Mouse (Mus musculus): ENCODE results near the gene Txnip.
"Not testable (repeated sequence)": the region's sequence is repeated elsewhere in the genome, so short reads cannot be mapped to it uniquely, and the experiment has no call there.

Gene Txnip

DNA sequence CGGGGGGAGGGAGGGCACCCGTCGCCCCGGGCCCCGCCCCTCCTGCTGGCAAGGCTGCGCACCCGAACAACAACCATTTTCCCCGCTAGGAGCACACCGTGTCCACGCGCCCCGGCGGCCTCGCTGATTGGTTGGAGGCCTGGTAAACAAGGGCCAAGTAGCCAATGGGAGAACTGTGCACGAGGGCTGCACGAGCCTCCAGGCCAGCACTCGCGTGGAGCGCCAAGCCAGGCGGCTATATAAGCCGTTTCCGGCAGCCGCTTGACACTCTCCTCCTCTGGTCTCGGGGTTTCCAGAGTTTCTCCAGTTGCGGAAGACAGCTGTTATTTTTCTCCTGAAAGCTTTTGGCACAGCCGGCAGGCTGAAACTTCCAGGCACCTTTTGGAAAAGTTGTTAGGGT lies at the start of gene Txnip:
Gene Txnip, plus strand, starts transcription at position 264 of the 400 bp plus-strand sequence.
- DNase-seq (ENCODE audit: low spot score), result peak; percentile 99

DNA sequence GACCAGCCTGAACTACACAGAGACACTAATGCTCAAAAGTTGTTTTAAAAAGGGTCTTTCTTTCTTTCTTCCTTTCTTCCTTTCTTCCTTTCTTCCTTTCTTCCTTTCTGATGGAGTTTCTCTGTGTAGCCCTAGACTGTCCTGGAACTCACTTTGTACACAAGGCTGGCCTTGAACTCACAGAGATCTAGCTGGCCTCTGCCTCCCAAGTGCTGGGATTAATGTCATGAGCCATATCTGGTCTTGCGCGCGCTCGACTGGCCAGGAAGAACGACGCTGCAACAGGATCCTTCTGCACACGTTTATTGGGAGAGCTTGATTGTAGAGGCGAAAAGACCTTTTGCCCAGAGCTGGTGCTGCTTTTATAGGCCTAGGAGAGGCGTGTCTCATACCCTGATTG lies 49.8 kb upstream of the Txnip start:
- DNase-seq (ENCODE audit: low spot score), result not testable (repeated sequence)

- DNase-seq (ENCODE audit: low spot score), result no peak
Measured at GRCm38 (mm10) chr3:96520171-96520570, 37.6 kb upstream of the Txnip start.

GRCm38 (mm10) chr3:96522149-96522548 lies 35.6 kb upstream of the Txnip start:
- DNase-seq (ENCODE audit: low spot score), result no peak

DNA sequence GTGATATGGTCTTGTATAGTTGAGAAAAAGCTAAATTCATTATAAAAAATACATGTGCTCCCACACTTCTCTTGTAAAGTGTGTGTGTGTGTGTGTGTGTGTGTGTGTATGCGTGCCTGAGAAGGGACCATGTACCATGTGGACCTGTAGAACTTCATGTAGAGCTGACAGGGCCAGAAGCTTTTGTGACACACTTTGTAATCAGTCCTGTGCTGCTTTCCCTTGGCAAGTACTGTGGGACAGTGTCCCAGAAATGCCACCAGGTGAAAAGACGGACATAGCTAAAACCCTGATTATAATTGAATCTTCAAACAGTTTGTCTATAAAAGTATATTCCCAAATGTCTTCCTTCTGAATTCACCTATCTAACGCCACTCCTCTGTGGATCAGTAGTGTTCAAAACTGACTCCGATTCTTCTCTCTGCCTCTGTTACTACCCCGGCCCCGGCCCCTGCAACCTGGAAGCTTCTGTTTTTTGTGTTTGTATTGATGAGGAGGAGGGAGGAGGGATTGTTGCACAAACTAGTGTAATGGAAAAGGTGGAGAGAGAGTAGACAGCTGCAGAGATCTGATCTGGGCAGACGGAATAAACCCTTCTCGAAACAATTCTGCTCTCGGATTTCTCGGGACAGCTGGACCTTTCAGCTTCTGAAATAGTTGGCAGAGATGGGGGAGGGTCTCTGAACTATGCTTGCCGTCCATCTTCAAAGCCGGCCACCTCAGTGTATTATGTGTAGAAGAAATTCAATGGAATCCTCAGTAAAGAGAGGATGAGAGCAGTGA lies 33.5 kb upstream of the Txnip start:
- DNase-seq (ENCODE audit: low spot score), result no peak

GRCm38 (mm10) chr3:96524914-96525313 lies 32.8 kb upstream of the Txnip start, which contains the start of gene Hfe2:
Hfe2 (plus strand) TSS chr3:96525172.
- DNase-seq (ENCODE audit: low spot score), result no peak

DNA sequence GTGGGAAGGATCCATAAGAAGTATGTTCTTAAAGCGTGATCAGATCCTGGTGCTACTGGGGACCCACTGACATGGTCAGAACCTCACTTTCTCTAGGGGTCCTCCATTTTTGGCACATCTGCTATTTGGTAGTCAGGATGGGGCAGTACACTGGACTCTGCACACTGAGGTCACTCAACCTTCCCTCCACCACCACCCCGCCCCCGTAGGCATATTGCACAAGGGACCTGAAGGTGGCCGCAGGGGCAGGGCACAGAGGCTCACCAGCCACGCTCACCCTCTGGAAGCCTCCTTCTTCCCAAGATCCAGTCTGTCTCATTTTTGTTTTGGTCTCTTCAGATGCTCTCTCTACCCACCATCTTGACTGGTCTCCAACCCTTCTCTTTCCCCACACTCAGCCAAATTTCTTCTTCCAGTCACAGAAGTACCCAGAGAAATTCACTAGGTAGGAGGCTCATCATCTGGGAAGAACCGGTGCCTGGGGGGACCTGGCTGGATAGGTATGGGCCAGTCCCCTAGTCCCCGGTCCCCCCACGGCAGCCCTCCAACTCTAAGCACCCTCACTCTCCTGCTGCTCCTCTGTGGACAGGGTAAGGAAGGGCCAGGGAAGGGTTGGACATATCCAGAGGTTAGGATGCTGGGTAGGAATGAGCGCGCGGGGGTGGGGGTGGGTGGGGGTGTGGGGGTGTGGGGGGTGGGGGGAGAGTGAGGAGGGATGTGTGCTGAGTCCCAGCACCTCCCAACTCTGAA lies 31.6 kb upstream of the Txnip start:
- DNase-seq (ENCODE audit: low spot score), result no peak

- no peak for DNase-seq (ENCODE audit: low spot score)
Measured at GRCm38 (mm10) chr3:96526864-96527542, 30.8 kb upstream of the Txnip start.

DNA sequence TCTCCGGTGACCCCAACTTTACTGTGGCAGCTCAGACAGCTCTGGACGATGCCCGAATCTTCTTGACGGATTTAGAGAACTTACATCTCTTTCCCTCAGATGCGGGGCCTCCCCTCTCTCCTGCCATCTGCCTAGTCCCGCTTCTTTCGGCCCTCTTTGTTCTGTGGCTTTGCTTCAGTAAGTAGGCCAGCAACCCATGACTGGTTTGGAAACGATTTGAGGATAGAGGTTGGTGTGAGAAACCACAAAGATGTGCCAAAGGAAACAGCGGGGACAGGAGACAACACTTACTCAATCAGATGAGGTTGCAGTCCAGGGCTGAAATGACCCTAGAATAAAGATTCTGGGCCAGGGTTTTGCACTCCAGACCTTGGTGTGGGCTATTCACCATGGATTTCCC lies 29.3 kb upstream of the Txnip start:
- no peak for DNase-seq (ENCODE audit: low spot score)

DNA sequence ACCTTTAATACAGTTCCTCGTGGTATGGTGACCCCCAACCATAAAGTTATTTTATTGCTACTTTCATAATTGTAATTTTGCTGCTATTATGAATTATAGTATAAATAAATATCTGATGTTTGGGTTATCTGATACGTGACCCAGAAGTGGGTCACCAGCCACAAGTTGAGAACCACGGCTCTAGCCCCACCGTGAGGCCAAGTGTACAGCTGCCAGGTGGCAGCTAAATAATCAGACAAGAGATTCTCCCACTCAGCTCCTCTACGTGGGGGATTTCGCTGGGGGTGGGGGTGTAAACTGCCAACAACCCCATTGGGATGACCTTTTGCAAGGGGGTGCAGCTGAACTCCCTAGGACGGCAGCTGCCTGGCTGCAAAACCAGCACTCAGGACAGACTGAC lies 25.7 kb upstream of the Txnip start:
- no peak for DNase-seq (ENCODE audit: low spot score)

DNA sequence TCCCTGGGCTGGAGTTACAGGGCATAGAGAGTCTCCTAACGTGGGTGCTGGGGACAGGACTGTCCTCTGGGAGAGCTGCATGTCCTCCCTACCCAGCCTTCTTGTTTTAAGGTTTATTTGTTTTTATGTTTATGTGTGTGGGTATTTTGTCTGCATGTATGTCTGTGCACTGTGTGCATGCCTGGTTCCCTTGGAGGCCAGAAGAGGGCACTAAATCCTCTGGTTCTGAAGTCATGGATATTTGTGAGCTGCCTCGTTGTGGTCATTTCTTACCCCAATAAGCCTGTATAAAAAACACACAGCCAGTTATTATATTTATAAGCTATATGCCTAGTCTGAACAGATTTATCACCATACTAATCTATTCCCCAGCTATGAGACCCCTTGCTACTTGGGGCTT lies 23.5 kb upstream of the Txnip start:
- DNase-seq (ENCODE audit: low spot score), result no peak

GRCm38 (mm10) chr3:96539316-96539715 lies 18.4 kb upstream of the Txnip start:
- DNase-seq (ENCODE audit: low spot score), result no peak

- no peak for DNase-seq (ENCODE audit: low spot score)
Measured at GRCm38 (mm10) chr3:96540740-96541139, 17.0 kb upstream of the Txnip start.

- no peak for DNase-seq (ENCODE audit: low spot score)
Measured at GRCm38 (mm10) chr3:96541328-96542078, 16.3 kb upstream of the Txnip start.

DNA sequence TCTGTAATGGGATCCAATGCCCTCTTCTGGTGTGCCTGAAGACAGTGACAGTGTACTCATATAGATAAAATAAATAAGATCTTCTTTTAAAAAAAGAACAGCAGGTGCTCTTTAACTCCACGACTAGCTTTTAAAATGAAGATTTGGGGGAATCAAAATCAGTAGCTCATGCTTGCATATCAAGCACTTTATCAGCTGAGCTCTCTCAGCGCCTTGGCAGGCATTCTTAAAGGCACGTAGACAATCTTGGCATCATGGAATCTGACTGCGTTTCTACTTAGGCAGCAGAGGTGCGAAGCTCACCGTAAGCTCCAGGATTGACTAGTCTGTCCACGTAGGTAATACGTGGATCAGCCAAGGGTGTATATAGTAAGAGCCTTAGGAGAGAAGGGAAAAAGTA lies 15.2 kb upstream of the Txnip start:
- no peak for DNase-seq (ENCODE audit: low spot score)

DNA sequence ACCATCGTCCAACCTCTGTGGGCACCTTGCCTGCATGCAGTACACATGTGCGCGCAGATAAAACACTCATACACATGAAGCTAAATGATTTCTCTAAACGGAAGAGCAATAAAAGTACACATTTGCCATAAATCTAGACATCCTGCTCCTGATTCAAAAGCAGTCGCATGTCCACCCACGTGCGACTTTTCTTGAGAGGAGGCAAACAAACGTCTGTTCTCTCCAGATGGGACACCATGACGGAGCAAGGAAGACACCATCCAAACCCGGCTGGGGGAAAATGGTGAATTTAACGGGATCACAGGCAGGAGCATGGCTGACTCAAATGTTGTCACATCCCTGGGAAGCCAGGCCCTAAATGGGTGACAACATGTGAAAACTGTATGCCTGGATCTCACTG lies 14.4 kb upstream of the Txnip start:
- no peak for DNase-seq (ENCODE audit: low spot score)

DNA sequence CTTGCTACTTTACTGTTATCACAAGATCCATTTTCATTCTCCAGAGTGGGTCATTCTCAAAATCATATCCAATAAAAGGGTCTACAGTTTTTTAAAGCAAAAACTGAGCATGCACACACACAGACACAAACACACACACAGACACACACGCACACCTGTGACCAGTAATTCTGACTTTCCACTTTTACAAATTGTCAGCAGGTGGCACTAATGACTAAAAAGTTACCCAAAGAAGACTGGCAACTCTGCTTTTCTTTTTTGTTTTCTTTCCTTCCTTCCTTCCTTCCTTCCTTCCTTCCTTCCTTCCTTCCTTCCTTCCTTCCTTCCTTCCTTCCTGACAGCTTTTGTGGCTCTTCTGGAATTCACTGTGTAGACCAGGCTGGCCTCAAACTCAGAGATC lies 12.2 kb upstream of the Txnip start:
- no peak for DNase-seq (ENCODE audit: low spot score)

GRCm38 (mm10) chr3:96546880-96547279 lies 10.9 kb upstream of the Txnip start:
- no peak for DNase-seq (ENCODE audit: low spot score)

DNA sequence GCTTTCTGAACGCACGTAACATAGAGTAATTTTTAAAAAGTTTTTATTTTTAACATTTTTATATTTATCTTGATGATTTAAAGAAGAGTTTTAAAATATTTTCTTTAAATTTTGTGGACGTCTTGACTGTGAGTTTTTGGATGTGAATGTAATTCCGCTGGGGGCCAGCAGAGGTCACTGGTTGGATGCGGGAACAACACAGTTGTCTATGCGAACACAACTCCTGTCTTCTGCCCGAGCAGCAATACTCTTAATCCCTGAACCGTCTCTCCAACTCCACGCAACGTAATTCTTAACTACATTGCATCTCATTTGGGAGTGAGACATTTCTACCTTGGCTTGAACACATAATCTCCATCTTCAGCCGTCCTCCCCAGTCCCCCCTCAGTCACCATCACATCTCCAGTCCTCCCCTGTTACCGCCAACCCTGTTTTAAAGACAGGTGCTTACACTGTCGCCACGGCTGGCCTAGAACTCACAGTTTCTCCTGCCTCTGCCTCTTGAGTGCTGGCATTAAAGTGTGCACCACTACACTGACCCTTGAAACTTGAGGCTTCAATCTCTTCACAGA lies 10.3 kb upstream of the Txnip start:
- peak; percentile 79 for DNase-seq (ENCODE audit: low spot score)

DNA sequence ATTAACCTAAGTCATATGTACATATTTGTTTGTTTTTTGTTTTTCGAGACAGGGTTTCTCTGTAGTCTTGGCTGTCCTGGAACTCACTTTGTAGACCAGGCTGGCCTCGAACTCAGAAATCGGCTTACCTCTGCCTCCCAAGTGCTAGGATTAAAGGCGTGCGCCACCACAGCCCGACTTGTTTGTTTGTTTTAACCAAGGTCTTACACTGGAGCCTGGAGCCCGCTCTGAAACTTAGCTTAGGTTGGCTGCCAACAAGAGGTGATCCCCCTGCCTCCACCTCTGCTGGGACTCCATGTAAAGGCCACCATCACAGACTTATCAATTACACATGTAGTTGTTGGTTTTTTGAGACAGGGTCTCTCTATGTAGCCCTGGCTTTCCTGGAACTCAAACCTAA lies 8.9 kb upstream of the Txnip start:
- no peak for DNase-seq (ENCODE audit: low spot score)

DNA sequence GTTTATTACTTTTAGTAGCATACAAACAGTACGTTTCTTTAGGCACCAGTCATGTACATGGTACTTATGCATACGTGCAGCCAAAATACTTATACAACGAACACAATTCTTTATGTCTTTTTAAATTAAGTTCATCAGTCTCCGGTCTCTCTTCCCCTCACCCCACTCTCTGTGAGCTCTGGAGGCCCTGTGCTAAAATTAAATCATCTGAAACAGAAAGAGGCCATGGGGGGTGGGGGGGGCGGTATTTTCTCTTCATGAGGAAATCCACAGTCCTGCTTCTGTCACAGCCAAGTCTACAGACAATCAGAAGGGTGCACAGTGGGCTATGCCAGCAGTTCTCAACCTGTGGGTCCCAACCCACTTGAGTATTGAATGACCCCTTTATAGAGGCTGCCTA lies 8.4 kb upstream of the Txnip start:
- no peak for DNase-seq (ENCODE audit: low spot score)

- no peak for DNase-seq (ENCODE audit: low spot score)
Measured at GRCm38 (mm10) chr3:96551203-96551602, 6.6 kb upstream of the Txnip start.

Measured in urinary bladder, postnatal 25 days (tissue).